Mouse (Mus musculus) forebrain, embryonic 11.5 days (tissue): ENCODE measurements at regions not wholly inside any gene's neighbourhood (a gene's known extent, or its start where the extent isn't known, plus 50 kb on each side); places are given as distances from the start of the nearest gene placed in this dataset.

Source experiments
- ATAC-seq: fragments of 200-750 bp; cut with Nextera tagmentation; replicated peaks from 2 replicates; pipeline ENCODE4 v1.8.0; 2017; ENCODE audit warnings: moderate TSS enrichment; ENCODE audit not compliant: low FRiP score
- DNase-seq: peaks from one replicate; pipeline ENCODE4 v3.0.0-alpha.2; 2017; ENCODE audit warnings: low spot score
- H3K27ac ChIP-seq: fragments of 300-500 bp; sonication (generic); 2 replicates; pipeline ENCODE4 v1.5.1; 2014; ENCODE audit warnings: low read depth, low read length
- H3K27me3 ChIP-seq: fragments of 300-500 bp; sonication (generic); 2 replicates; pipeline ENCODE4 v1.6.1; 2014; ENCODE audit warnings: mild to moderate bottlenecking, low read length, mixed read lengths; ENCODE audit not compliant: control insufficient read depth, insufficient read depth
- H3K36me3 ChIP-seq: fragments of 300-500 bp; sonication (generic); 2 replicates; pipeline ENCODE4 v1.6.1; 2014; ENCODE audit warnings: mild to moderate bottlenecking, low read length, moderate library complexity, mixed read lengths; ENCODE audit not compliant: control insufficient read depth, insufficient read depth
- H3K4me1 ChIP-seq: fragments of 300-500 bp; sonication (generic); replicated peaks from 2 replicates; pipeline ENCODE4 v1.6.1; 2014; ENCODE audit warnings: low read length, mixed read lengths; ENCODE audit not compliant: control insufficient read depth, insufficient read depth
- H3K4me2 ChIP-seq: fragments of 300-500 bp; sonication (generic); 2 replicates; pipeline ENCODE4 v1.6.1; 2014; ENCODE audit warnings: low read depth, mild to moderate bottlenecking, low read length, moderate library complexity, mixed read lengths; ENCODE audit not compliant: severe bottlenecking
- H3K4me3 ChIP-seq: fragments of 300-500 bp; sonication (generic); 2 replicates; pipeline ENCODE4 v1.5.1; 2014; ENCODE audit warnings: low read depth, low read length
- H3K9ac ChIP-seq: fragments of 300-500 bp; sonication (generic); 2 replicates; pipeline ENCODE4 v1.6.1; 2014; ENCODE audit warnings: low read length
- H3K9me3 ChIP-seq: fragments of 300-500 bp; sonication (generic); 2 replicates; pipeline ENCODE4 v1.6.1; 2016; ENCODE audit warnings: low read length, mixed read lengths; ENCODE audit not compliant: control insufficient read depth
- WGBS: fragments of 180-500 bp; shearing (Covaris S2); extraction: QIAGEN DNeasy Blood & Tissue Kit; methylation state at CpG from one replicate; pipeline ENCODE4 v1.1.7; 2014; 5-methylcytosine and 5-hydroxymethylcytosine counted together

GRCm38 (mm10) chr3:37788366-37788765 lies 64.1 kb upstream of the Gm5148 start:
- Histone ChIP-seq H3K9me3 (no peaks in the 10 kb centered on the region), H3K4me2 (no peak overlapping the region), H3K27me3 (no peaks in the 10 kb centered on the region), H3K4me3 (no peak overlapping the region), H3K4me1 (no peaks in the 10 kb centered on the region), H3K27ac (no peak overlapping the region), H3K9ac (no peak overlapping the region), H3K36me3 (no peaks in the 10 kb centered on the region)
- ATAC-seq (no peak), DNase-seq (no peak)
- 84% methylated on average over 9 of the region's 9 CpGs for WGBS

GRCm38 (mm10) chr3:37786792-37787191 lies 62.5 kb upstream of the Gm5148 start:
- ATAC-seq (no peak), DNase-seq (no peak)
- no peaks in the 10 kb centered on the region for H3K36me3 ChIP-seq
- no peak overlapping the region for H3K9ac ChIP-seq
- no peaks in the 10 kb centered on the region for H3K4me1 ChIP-seq
- no peak overlapping the region for H3K4me3 ChIP-seq
- no peak overlapping the region for H3K27ac ChIP-seq
- no peak overlapping the region for H3K4me2 ChIP-seq
- H3K9me3 ChIP-seq = no peaks in the 10 kb centered on the region
- 86% methylated on average over 3 of the region's 3 CpGs for WGBS
- no peaks in the 10 kb centered on the region for H3K27me3 ChIP-seq

- no peak overlapping the region for H3K9ac ChIP-seq
- H3K4me2 ChIP-seq = no peak overlapping the region
- H3K36me3 ChIP-seq = no peaks in the 10 kb centered on the region
- H3K27me3 ChIP-seq = no peaks in the 10 kb centered on the region
- no peak for ATAC-seq
- 87% methylated on average over 2 of the region's 2 CpGs for WGBS
- DNase-seq = no peak
- H3K4me3 ChIP-seq = no peak overlapping the region
- H3K27ac ChIP-seq = no peak overlapping the region
- H3K9me3 ChIP-seq = no peaks in the 10 kb centered on the region
- H3K4me1 ChIP-seq = peaks cover 8% of the 10 kb centered on the region
These were observed 56.8 kb upstream of the Gm5148 start for GRCm38 (mm10) chr3:37781086-37781485.

- no peaks in the 10 kb centered on the region for H3K9me3 ChIP-seq
- H3K4me2 ChIP-seq = no peak overlapping the region
- no peak overlapping the region for H3K9ac ChIP-seq
- no peak overlapping the region for H3K27ac ChIP-seq
- no peak for DNase-seq
- no peaks in the 10 kb centered on the region for H3K27me3 ChIP-seq
- 38% methylated on average over 11 of the region's 11 CpGs for WGBS
- no peak for ATAC-seq
- peaks cover 8% of the 10 kb centered on the region for H3K4me1 ChIP-seq
- H3K36me3 ChIP-seq = no peaks in the 10 kb centered on the region
- H3K4me3 ChIP-seq = no peak overlapping the region
These were observed 55.7 kb upstream of the Gm5148 start for GRCm38 (mm10) chr3:37779867-37780475.

GRCm38 (mm10) chr3:37778386-37778785 lies 54.1 kb upstream of the Gm5148 start:
- Histone ChIP-seq H3K4me3 (no peak overlapping the region), H3K36me3 (no peaks in the 10 kb centered on the region), H3K4me1 (peaks cover 8% of the 10 kb centered on the region), H3K4me2 (no peak overlapping the region), H3K27me3 (no peaks in the 10 kb centered on the region), H3K9me3 (no peaks in the 10 kb centered on the region), H3K27ac (no peak overlapping the region), H3K9ac (no peak overlapping the region)
- 88% methylated on average over 7 of the region's 7 CpGs for WGBS
- DNase-seq (no peak), ATAC-seq (no peak)

- no peak overlapping the region for H3K4me2 ChIP-seq
- no peak overlapping the region for H3K4me3 ChIP-seq
- no peak overlapping the region for H3K27ac ChIP-seq
- H3K9me3 ChIP-seq = no peaks in the 10 kb centered on the region
- H3K4me1 ChIP-seq = peaks cover 8% of the 10 kb centered on the region
- no peaks in the 10 kb centered on the region for H3K36me3 ChIP-seq
- 18% methylated on average over 4 of the region's 4 CpGs for WGBS
- no peak for ATAC-seq
- H3K9ac ChIP-seq = no peak overlapping the region
- DNase-seq = no peak
- H3K27me3 ChIP-seq = no peaks in the 10 kb centered on the region
These were observed 51.9 kb upstream of the Gm5148 start for GRCm38 (mm10) chr3:37776224-37776623.
